Mouse (Mus musculus) forebrain, embryonic 12.5 days (tissue): ENCODE measurements around the gene Kif3b. TPM values are rescaled to one million over a fixed set of nuclear protein-coding genes. Genes with fewer than 3 reads are reported as not detected.
"Not testable (repeated sequence)": the region's sequence is repeated elsewhere in the genome, so short reads cannot be mapped to it uniquely, and the experiment has no call there.

Experiments used
- ATAC-seq: fragments of 200-750 bp; cut with Nextera tagmentation; 2 replicates; pipeline ENCODE4 v1.8.0; 2017; ENCODE audit warnings: moderate TSS enrichment; ENCODE audit not compliant: low FRiP score
- H3K27ac ChIP-seq: fragments of 300-500 bp; sonication (generic); 2 replicates; pipeline ENCODE4 v1.5.1; 2016; ENCODE audit warnings: mild to moderate bottlenecking
- H3K27me3 ChIP-seq: fragments of 300-500 bp; sonication (generic); 2 replicates; pipeline ENCODE4 v1.6.1; 2016; ENCODE audit warnings: mild to moderate bottlenecking
- H3K36me3 ChIP-seq: fragments of 300-500 bp; sonication (generic); replicated peaks from 2 replicates; pipeline ENCODE4 v1.6.1; 2016; ENCODE audit warnings: mild to moderate bottlenecking
- H3K4me1 ChIP-seq: fragments of 300-500 bp; sonication (generic); 2 replicates; pipeline ENCODE4 v1.6.1; 2016
- H3K4me2 ChIP-seq: fragments of 300-500 bp; sonication (generic); 2 replicates; pipeline ENCODE4 v1.6.1; 2016; ENCODE audit warnings: mild to moderate bottlenecking, moderate library complexity
- H3K4me3 ChIP-seq: fragments of 300-500 bp; sonication (generic); replicated peaks from 2 replicates; pipeline ENCODE4 v1.5.1; 2016; ENCODE audit warnings: mild to moderate bottlenecking
- H3K9ac ChIP-seq: fragments of 300-500 bp; sonication (generic); 2 replicates; pipeline ENCODE4 v1.6.1; 2016; ENCODE audit warnings: mild to moderate bottlenecking
- H3K9me3 ChIP-seq: fragments of 300-500 bp; sonication (generic); 2 replicates; pipeline ENCODE4 v1.6.1; 2016
- WGBS: fragments of 180-500 bp; shearing (Covaris S2); methylation state at CpG from one replicate; pipeline ENCODE4 v1.1.7; 2016; 5-methylcytosine and 5-hydroxymethylcytosine counted together
- polyA plus RNA-seq: library from polyadenylated mRNA; unstranded; fragments of >200 nt; fragmentation: Nextera tagmentation; extraction: Ambion mirVana; gene quantifications from 2 replicates; pipeline ENCODE4 v1.2.1, GENCODE M21; 2016

Gene Kif3b
- 11.4 and 11.9 TPM in 2 replicates for polyA plus RNA-seq

- Histone ChIP-seq H3K27me3 (peaks cover 3% of the 10 kb centered on the region; the same call in 1 of the 2 replicates), H3K4me1 (peaks cover 20% of the 10 kb centered on the region), H3K4me3 (peak within 1 kb of the TSS; percentile 96), H3K9ac (peak within 1 kb of the TSS; percentile 94), H3K4me2 (peak within 1 kb of the TSS; percentile 90), H3K36me3 (no peaks in the 10 kb centered on the region), H3K27ac (0 out of 2 replicates have a peak within 1 kb of the TSS, but pooled peaks have one; percentile 19), H3K9me3 (no peaks in the 10 kb centered on the region)
- peak; percentile 95 for ATAC-seq
- WGBS: under 1% methylated on average over 63 of the region's 63 CpGs
These were observed at the start of gene Kif3b for GRCm38 (mm10) chr2:153290938-153291928. Gene Kif3b (plus strand): TSS chr2:153291413.

- Histone ChIP-seq H3K36me3 (peaks cover 26% of the 10 kb centered on the region), H3K27ac (no peak overlapping the region), H3K9ac (peak overlapping the region; percentile 98), H3K4me1 (peaks cover 41% of the 10 kb centered on the region), H3K4me2 (peak overlapping the region; percentile 90), H3K4me3 (peak overlapping the region; percentile 84), H3K9me3 (no peaks in the 10 kb centered on the region), H3K27me3 (no peaks in the 10 kb centered on the region)
- no peak for ATAC-seq
- WGBS: 70% methylated on average over 6 of the region's 6 CpGs
These were observed 49.1 kb upstream of the Kif3b start for GRCm38 (mm10) chr2:153242156-153242555.

- H3K4me2 ChIP-seq: no peak overlapping the region
- H3K9me3 ChIP-seq: no peaks in the 10 kb centered on the region
- H3K27ac ChIP-seq: no peak overlapping the region
- H3K4me1 ChIP-seq: no peaks in the 10 kb centered on the region
- no peak overlapping the region for H3K9ac ChIP-seq
- no peak for ATAC-seq
- H3K36me3 ChIP-seq: peaks cover 60% of the 10 kb centered on the region
- WGBS: 94% methylated on average over 5 of the region's 5 CpGs
- no peaks in the 10 kb centered on the region for H3K27me3 ChIP-seq
- no peak overlapping the region for H3K4me3 ChIP-seq
These were observed 41.5 kb upstream of the Kif3b start for GRCm38 (mm10) chr2:153249751-153250150.

GRCm38 (mm10) chr2:153256604-153257003, 34.6 kb upstream of the Kif3b start:
- H3K27ac ChIP-seq: no peak overlapping the region
- no peaks in the 10 kb centered on the region for H3K4me1 ChIP-seq
- H3K36me3 ChIP-seq: peaks cover 32% of the 10 kb centered on the region
- no peak overlapping the region for H3K4me2 ChIP-seq
- H3K27me3 ChIP-seq: no peaks in the 10 kb centered on the region
- ATAC-seq: no peak
- no peak overlapping the region for H3K4me3 ChIP-seq
- H3K9me3 ChIP-seq: no peaks in the 10 kb centered on the region
- 88% methylated on average over 2 of the region's 2 CpGs for WGBS
- H3K9ac ChIP-seq: no peak overlapping the region

- peaks cover 41% of the 10 kb centered on the region for H3K36me3 ChIP-seq
- 91% methylated on average over 12 of the region's 12 CpGs for WGBS
These were observed 32.0 kb upstream of the Kif3b start for GRCm38 (mm10) chr2:153259030-153259863.

GRCm38 (mm10) chr2:153259864-153260674, 31.1 kb upstream of the Kif3b start:
- Histone ChIP-seq H3K27ac (no peak overlapping the region), H3K9ac (no peak overlapping the region), H3K27me3 (no peaks in the 10 kb centered on the region), H3K4me2 (no peak overlapping the region), H3K9me3 (no peaks in the 10 kb centered on the region), H3K4me3 (no peak overlapping the region), H3K4me1 (no peaks in the 10 kb centered on the region), H3K36me3 (peaks cover 45% of the 10 kb centered on the region)
- 79% methylated on average over 3 of the region's 3 CpGs for WGBS
- ATAC-seq: no peak

More at GRCm38 (mm10) chr2:153259030-153259863, 32.0 kb upstream of the Kif3b start:
- Histone ChIP-seq H3K4me2 (no peak overlapping the region), H3K4me3 (no peak overlapping the region), H3K27ac (no peak overlapping the region), H3K4me1 (no peaks in the 10 kb centered on the region), H3K9ac (no peak overlapping the region), H3K9me3 (no peaks in the 10 kb centered on the region), H3K27me3 (no peaks in the 10 kb centered on the region)
- ATAC-seq: no peak

GRCm38 (mm10) chr2:153263053-153263452, 28.2 kb upstream of the Kif3b start:
- ATAC-seq: no peak
- Histone ChIP-seq H3K9me3 (no peaks in the 10 kb centered on the region), H3K27me3 (no peaks in the 10 kb centered on the region), H3K9ac (no peak overlapping the region), H3K27ac (no peak overlapping the region), H3K36me3 (peaks cover 69% of the 10 kb centered on the region), H3K4me2 (no peak overlapping the region), H3K4me3 (no peak overlapping the region), H3K4me1 (no peaks in the 10 kb centered on the region)
- WGBS: 94% methylated on average over 6 of the region's 7 CpGs

- Histone ChIP-seq H3K36me3 (peaks cover 49% of the 10 kb centered on the region), H3K27me3 (no peaks in the 10 kb centered on the region), H3K4me2 (no peak overlapping the region), H3K9me3 (no peaks in the 10 kb centered on the region), H3K9ac (no peak overlapping the region), H3K4me3 (no peak overlapping the region), H3K27ac (no peak overlapping the region), H3K4me1 (no peaks in the 10 kb centered on the region)
- WGBS: 87% methylated on average over 2 of the region's 2 CpGs
- no peak for ATAC-seq
These were observed 23.9 kb upstream of the Kif3b start for GRCm38 (mm10) chr2:153267331-153267730.

- H3K27ac ChIP-seq, H3K27me3 ChIP-seq, H3K4me2 ChIP-seq, H3K9ac ChIP-seq, H3K4me1 ChIP-seq, H3K4me3 ChIP-seq, ATAC-seq, H3K9me3 ChIP-seq: not testable (repeated sequence)
- 82% methylated on average over 7 of the region's 8 CpGs for WGBS
- H3K36me3 ChIP-seq: peaks cover 21% of the 10 kb centered on the region
These were observed 20.8 kb upstream of the Kif3b start for GRCm38 (mm10) chr2:153270231-153270915.

GRCm38 (mm10) chr2:153274200-153274918, 16.9 kb upstream of the Kif3b start:
- not testable (repeated sequence) for H3K27me3 ChIP-seq, ATAC-seq, H3K36me3 ChIP-seq, H3K4me3 ChIP-seq, H3K4me2 ChIP-seq, H3K27ac ChIP-seq, H3K9ac ChIP-seq, H3K4me1 ChIP-seq, H3K9me3 ChIP-seq
- 75% methylated on average over 6 of the region's 6 CpGs for WGBS

GRCm38 (mm10) chr2:153274919-153275247, 16.3 kb upstream of the Kif3b start:
- WGBS: 77% methylated on average over 6 of the region's 6 CpGs
- H3K4me3 ChIP-seq: no peak overlapping the region
- no peak for ATAC-seq
- H3K27me3 ChIP-seq: no peaks in the 10 kb centered on the region
- no peaks in the 10 kb centered on the region for H3K9me3 ChIP-seq
- H3K9ac ChIP-seq: no peak overlapping the region
- no peaks in the 10 kb centered on the region for H3K4me1 ChIP-seq
- H3K4me2 ChIP-seq: no peak overlapping the region
- H3K36me3 ChIP-seq: no peaks in the 10 kb centered on the region
- H3K27ac ChIP-seq: no peak overlapping the region
